Mouse (Mus musculus): ENCODE results near the gene Fam160a2. TPM values are rescaled to one million over a fixed set of nuclear protein-coding genes. Genes with fewer than 3 reads are reported as not detected.
"Not testable (repeated sequence)": the region's sequence is repeated elsewhere in the genome, so short reads cannot be mapped to it uniquely, and the experiment has no call there.

The Fam160a2 gene
- polyA plus RNA-seq, 1 experiment, result 50.2 TPM

GRCm38 (mm10) chr7:105394606-105395005 lies 5.2 kb downstream of the Fam160a2 start:
- no peak for DNase-seq (ENCODE audit: low read depth)

GRCm38 (mm10) chr7:105390236-105390635 lies 9.6 kb downstream of the Fam160a2 start:
- DNase-seq (ENCODE audit: low read depth), result no peak

GRCm38 (mm10) chr7:105387696-105388095 lies 12.2 kb downstream of the Fam160a2 start:
- DNase-seq (ENCODE audit: low read depth), result no peak

- no peak for DNase-seq (ENCODE audit: low read depth)
Observed at GRCm38 (mm10) chr7:105380329-105380728, 19.5 kb downstream of the Fam160a2 start.

- DNase-seq (ENCODE audit: low read depth), result no peak
Observed at GRCm38 (mm10) chr7:105374866-105375265, 25.0 kb downstream of the Fam160a2 start, which contains the start of gene Gm5901. TSS of gene Gm5901 (plus strand) at chr7:105375038.

GRCm38 (mm10) chr7:105373976-105374375 lies 25.9 kb downstream of the Fam160a2 start:
- no peak for DNase-seq (ENCODE audit: low read depth)

GRCm38 (mm10) chr7:105373509-105373908 lies 26.3 kb downstream of the Fam160a2 start:
- DNase-seq (ENCODE audit: low read depth), result no peak

- DNase-seq (ENCODE audit: low read depth), result no peak
Observed at GRCm38 (mm10) chr7:105372912-105373311, 26.9 kb downstream of the Fam160a2 start.

- DNase-seq (ENCODE audit: low read depth), result no peak
Observed at GRCm38 (mm10) chr7:105368521-105368920, 31.3 kb downstream of the Fam160a2 start.

- no peak for DNase-seq (ENCODE audit: low read depth)
Observed at GRCm38 (mm10) chr7:105367930-105368329, 31.9 kb downstream of the Fam160a2 start, which contains the start of gene Olfr692. TSS of gene Olfr692 (plus strand) at chr7:105368230.

GRCm38 (mm10) chr7:105367268-105367667 lies 32.6 kb downstream of the Fam160a2 start:
- no peak for DNase-seq (ENCODE audit: low read depth)

- DNase-seq (ENCODE audit: low read depth), result no peak
Observed at GRCm38 (mm10) chr7:105361713-105362112, 38.1 kb downstream of the Fam160a2 start.

GRCm38 (mm10) chr7:105356487-105356886 lies 43.4 kb downstream of the Fam160a2 start:
- DNase-seq (ENCODE audit: low read depth), result not testable (repeated sequence)

GRCm38 (mm10) chr7:105356064-105356463 lies 43.8 kb downstream of the Fam160a2 start:
- DNase-seq (ENCODE audit: low read depth), result not testable (repeated sequence)

GRCm38 (mm10) chr7:105342752-105343151 lies 57.1 kb downstream of the Fam160a2 start:
- DNase-seq (ENCODE audit: low read depth), result no peak

- DNase-seq (ENCODE audit: low read depth), result no peak
Observed at GRCm38 (mm10) chr7:105342170-105342569, 57.7 kb downstream of the Fam160a2 start, which contains the start of gene Olfr691. TSS of gene Olfr691 (minus strand) at chr7:105342270.

GRCm38 (mm10) chr7:105334004-105334403 lies 65.8 kb downstream of the Fam160a2 start, which contains the start of gene Olfr690:
TSS of gene Olfr690 (minus strand) at chr7:105334104.
- DNase-seq (ENCODE audit: low read depth), result no peak

- DNase-seq (ENCODE audit: low read depth), result no peak
Observed at GRCm38 (mm10) chr7:105325302-105325701, 74.6 kb downstream of the Fam160a2 start.

Other genes with a start within 250 kb of the Fam160a2 start
- not detected in 2 replicates for gene Olfr684, start 236.4 kb downstream of the Fam160a2 start, polyA plus RNA-seq (2012; rRNA removed)
- gene Olfr685, start 214.0 kb downstream of the Fam160a2 start, polyA plus RNA-seq (2012; rRNA removed), result not detected in 2 replicates
- not detected in 2 replicates for gene Olfr686, start 192.6 kb downstream of the Fam160a2 start, polyA plus RNA-seq (2012; rRNA removed)
- gene Olfr688, start 112.0 kb downstream of the Fam160a2 start, polyA plus RNA-seq (2012; rRNA removed), result not detected in 2 replicates
- not detected in 2 replicates for gene Olfr689, start 88.9 kb downstream of the Fam160a2 start, polyA plus RNA-seq (2012; rRNA removed)
- not detected in 2 replicates for gene Olfr690, start 66.0 kb downstream of the Fam160a2 start, polyA plus RNA-seq (2012; rRNA removed)
- not detected in 2 replicates for gene Olfr691, start 57.8 kb downstream of the Fam160a2 start, polyA plus RNA-seq (2012; rRNA removed)
- gene Olfr692, start 31.8 kb downstream of the Fam160a2 start, polyA plus RNA-seq (2012; rRNA removed), result not detected in 2 replicates
- gene Gm5901, start 25.0 kb downstream of the Fam160a2 start, polyA plus RNA-seq (2012; rRNA removed), result 1.2 and 1.3 TPM in 2 replicates
- gene Cnga4, start 4.5 kb upstream of the Fam160a2 start, polyA plus RNA-seq (2012; rRNA removed), result 0.55 and 0.91 TPM in 2 replicates
- 0.42 and 1.2 TPM in 2 replicates for gene Cckbr, start 25.7 kb upstream of the Fam160a2 start, polyA plus RNA-seq (2012; rRNA removed)
- gene Cavin3, start 82.2 kb upstream of the Fam160a2 start, polyA plus RNA-seq (2012; rRNA removed), result 136 and 260 TPM in 2 replicates
- gene Smpd1, start 154.3 kb upstream of the Fam160a2 start, polyA plus RNA-seq (2012; rRNA removed), result 70.7 and 84.7 TPM in 2 replicates
- gene Apbb1, start 181.6 kb upstream of the Fam160a2 start, polyA plus RNA-seq (2012; rRNA removed), result 22.7 and 22.8 TPM in 2 replicates
- gene Hpx, start 200.1 kb upstream of the Fam160a2 start, polyA plus RNA-seq (2012; rRNA removed), result 1.7 and 5.6 TPM in 2 replicates
- gene Trim3, start 233.5 kb upstream of the Fam160a2 start, polyA plus RNA-seq (2012; rRNA removed), result 52.2 and 52.6 TPM in 2 replicates
- gene Timm10b, start 240.0 kb upstream of the Fam160a2 start, polyA plus RNA-seq (2012; rRNA removed), result 131 and 158 TPM in 2 replicates
- gene Arfip2, start 240.4 kb upstream of the Fam160a2 start, polyA plus RNA-seq (2012; rRNA removed), result 76.7 and 83.7 TPM in 2 replicates
- 118 and 194 TPM in 2 replicates for gene Gm45799, start 240.5 kb upstream of the Fam160a2 start, polyA plus RNA-seq (2012; rRNA removed)